Mouse (Mus musculus): ENCODE data around the gene Asna1. TPM values are rescaled to one million over a fixed set of nuclear protein-coding genes. Genes with fewer than 3 reads are reported as not detected.

Gene Asna1
- total and polyA plus RNA-seq, 3 experiments, result 104 to 136 (median 110) TPM

GRCm38 (mm10) chr8:84975434-84975833 is 49.6 kb downstream of the Asna1 start:
- no peak for ATAC-seq (ENCODE audit: extremely low read depth, insufficient number of reproducible peaks, low FRiP score, poor library complexity, severe bottlenecking)
- Histone ChIP-seq H3K36me3 (replicated peaks) (peaks cover 39% of the 10 kb centered on the region), H3K9me3 (replicated peaks) (no peaks in the 10 kb centered on the region), H3K27me3 (ENCODE audit: insufficient read depth, low read length) (no peaks in the 10 kb centered on the region), H3K4me1 (ENCODE audit: insufficient read depth, low read depth, low read length) (peaks cover 84% of the 10 kb centered on the region), H3K4me3 (ENCODE audit: low read depth, low read length) (peak overlapping the region; percentile 87; the same call in 1 of the 2 replicates)
- TF ChIP-seq CTCF (IDR thresholded peaks at IDR 0.05; ENCODE audit: low read depth, low read length) (peak; percentile 93), GATA1 (IDR thresholded peaks at IDR 0.05; ENCODE audit: borderline replicate concordance, low read length) (no peak), GATA2 (IDR thresholded peaks at IDR 0.05; ENCODE audit: borderline replicate concordance, low read depth, low read length) (no peak), TAL1 (conservative IDR thresholded peaks at IDR 0.05; ENCODE audit: low read depth, low read length) (no peak)
- DNase-seq (ENCODE audit: low spot score), result peak; percentile 34

DNA sequence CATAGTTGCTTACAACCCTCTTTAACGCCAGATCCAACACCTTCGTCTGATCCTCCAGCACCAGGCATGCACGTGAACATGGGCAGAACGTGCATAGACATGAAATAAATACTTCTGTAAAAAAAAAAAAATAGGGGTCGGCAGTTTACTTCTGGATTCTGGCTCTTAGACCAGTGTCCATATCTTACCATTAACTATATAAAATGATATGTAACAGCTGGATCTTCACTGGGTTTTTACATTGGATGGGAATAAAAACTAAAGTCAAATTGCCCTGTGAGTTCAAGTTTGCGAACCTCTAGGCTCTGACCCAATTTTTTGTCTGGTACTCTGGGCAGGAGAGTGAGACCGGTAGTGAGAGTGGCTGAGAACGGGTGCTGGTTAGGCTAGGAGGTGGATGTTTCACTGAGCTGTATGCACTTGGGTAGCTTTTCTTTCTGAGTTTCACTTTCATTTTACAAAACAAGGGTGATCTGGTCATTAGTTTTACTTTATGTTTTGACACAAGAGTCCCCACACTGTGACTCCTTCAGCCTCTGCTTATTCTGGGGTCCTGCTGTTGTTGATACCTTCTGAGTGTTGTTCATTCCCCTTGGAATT is 50.4 kb downstream of the Asna1 start:
- Histone ChIP-seq H3K4me3 (ENCODE audit: low read depth, low read length) (peak overlapping the region; percentile 44; the same call in 1 of the 2 replicates), H3K4me1 (ENCODE audit: insufficient read depth, low read depth, low read length) (peaks cover 84% of the 10 kb centered on the region)
- DNase-seq (ENCODE audit: low spot score), result peak; percentile 12

GRCm38 (mm10) chr8:84973803-84974542 is 51.1 kb downstream of the Asna1 start:
- DNase-seq (ENCODE audit: low spot score) (peak; percentile 20), ATAC-seq (ENCODE audit: extremely low read depth, insufficient number of reproducible peaks, low FRiP score, poor library complexity, severe bottlenecking) (no peak)
- peak overlapping the region; percentile 34; the same call in 1 of the 2 replicates for H3K4me3 ChIP-seq (ENCODE audit: low read depth, low read length)
- H3K4me1 ChIP-seq (ENCODE audit: insufficient read depth, low read depth, low read length), result peaks cover 82% of the 10 kb centered on the region
- H3K36me3 ChIP-seq (replicated peaks), result peaks cover 42% of the 10 kb centered on the region
- TF ChIP-seq CTCF (IDR thresholded peaks at IDR 0.05; ENCODE audit: low read depth, low read length) (peak; percentile 77), GATA2 (IDR thresholded peaks at IDR 0.05; ENCODE audit: borderline replicate concordance, low read depth, low read length) (no peak)
- no peaks in the 10 kb centered on the region for H3K27me3 ChIP-seq (ENCODE audit: insufficient read depth, low read length)
- H3K9me3 ChIP-seq (replicated peaks), result no peaks in the 10 kb centered on the region

More for the DNA sequence above, 50.4 kb downstream of the Asna1 start:
- H3K36me3 ChIP-seq (replicated peaks), result peaks cover 42% of the 10 kb centered on the region
- TF ChIP-seq POLR2AphosphoS5 (IDR thresholded peaks at IDR 0.05; ENCODE audit: insufficient replicate concordance, low read depth, low read length) (no peak; the same call in 1 of the 2 replicates), TAL1 (conservative IDR thresholded peaks at IDR 0.05; ENCODE audit: low read depth, low read length) (no peak), GATA1 (IDR thresholded peaks at IDR 0.05; ENCODE audit: borderline replicate concordance, low read length) (no peak), GATA2 (IDR thresholded peaks at IDR 0.05; ENCODE audit: borderline replicate concordance, low read depth, low read length) (no peak), CTCF (IDR thresholded peaks at IDR 0.05; ENCODE audit: low read depth, low read length) (no peak)
- H3K27me3 ChIP-seq (ENCODE audit: insufficient read depth, low read length), result no peaks in the 10 kb centered on the region
- H3K9me3 ChIP-seq (replicated peaks), result no peaks in the 10 kb centered on the region
- ATAC-seq (ENCODE audit: extremely low read depth, insufficient number of reproducible peaks, low FRiP score, poor library complexity, severe bottlenecking), result no peak

- DNase-seq (ENCODE audit: low spot score) (no peak), ATAC-seq (ENCODE audit: extremely low read depth, insufficient number of reproducible peaks, low FRiP score, poor library complexity, severe bottlenecking) (no peak)
- Histone ChIP-seq H3K4me3 (ENCODE audit: low read depth, low read length) (no peak overlapping the region), H3K4me1 (ENCODE audit: insufficient read depth, low read depth, low read length) (peaks cover 82% of the 10 kb centered on the region), H3K36me3 (replicated peaks) (peaks cover 42% of the 10 kb centered on the region), H3K9me3 (replicated peaks) (no peaks in the 10 kb centered on the region), H3K27me3 (ENCODE audit: insufficient read depth, low read length) (no peaks in the 10 kb centered on the region)
- no peak for TF ChIP-seq GATA2 (IDR thresholded peaks at IDR 0.05; ENCODE audit: borderline replicate concordance, low read depth, low read length)
- TF ChIP-seq CTCF (IDR thresholded peaks at IDR 0.05; ENCODE audit: low read depth, low read length), result no peak
- no peak for TF ChIP-seq POLR2AphosphoS5 (IDR thresholded peaks at IDR 0.05; ENCODE audit: insufficient replicate concordance, low read depth, low read length)
- no peak for TF ChIP-seq GATA1 (IDR thresholded peaks at IDR 0.05; ENCODE audit: borderline replicate concordance, low read length)
- no peak for TF ChIP-seq TAL1 (conservative IDR thresholded peaks at IDR 0.05; ENCODE audit: low read depth, low read length)
Measured at GRCm38 (mm10) chr8:84973079-84973478, 52.0 kb downstream of the Asna1 start.

- ATAC-seq (ENCODE audit: extremely low read depth, insufficient number of reproducible peaks, low FRiP score, poor library complexity, severe bottlenecking), result peak; percentile 72
- Histone ChIP-seq H3K36me3 (replicated peaks) (peaks cover 49% of the 10 kb centered on the region), H3K9me3 (replicated peaks) (no peaks in the 10 kb centered on the region), H3K4me1 (ENCODE audit: insufficient read depth, low read depth, low read length) (peaks cover 89% of the 10 kb centered on the region), H3K4me3 (ENCODE audit: low read depth, low read length) (peak overlapping the region; percentile 78), H3K27me3 (ENCODE audit: insufficient read depth, low read length) (no peaks in the 10 kb centered on the region)
- TF ChIP-seq TAL1 (conservative IDR thresholded peaks at IDR 0.05; ENCODE audit: low read depth, low read length), result peak; percentile 86
- TF ChIP-seq POLR2AphosphoS5 (IDR thresholded peaks at IDR 0.05; ENCODE audit: insufficient replicate concordance, low read depth, low read length), result no peak
- peak; percentile 79 for DNase-seq (ENCODE audit: low spot score)
Measured at GRCm38 (mm10) chr8:84970913-84971312, 54.2 kb downstream of the Asna1 start.

GRCm38 (mm10) chr8:84970135-84970790 is 54.8 kb downstream of the Asna1 start:
- DNase-seq (ENCODE audit: low spot score) (no peak), ATAC-seq (ENCODE audit: extremely low read depth, insufficient number of reproducible peaks, low FRiP score, poor library complexity, severe bottlenecking) (no peak)
- Histone ChIP-seq H3K4me3 (ENCODE audit: low read depth, low read length) (peak overlapping the region; percentile 78), H3K9me3 (replicated peaks) (no peaks in the 10 kb centered on the region), H3K27me3 (ENCODE audit: insufficient read depth, low read length) (no peaks in the 10 kb centered on the region), H3K36me3 (replicated peaks) (peaks cover 49% of the 10 kb centered on the region), H3K4me1 (ENCODE audit: insufficient read depth, low read depth, low read length) (peaks cover 87% of the 10 kb centered on the region)
- TF ChIP-seq GATA1 (IDR thresholded peaks at IDR 0.05; ENCODE audit: borderline replicate concordance, low read length) (no peak), GATA2 (IDR thresholded peaks at IDR 0.05; ENCODE audit: borderline replicate concordance, low read depth, low read length) (no peak), POLR2AphosphoS5 (IDR thresholded peaks at IDR 0.05; ENCODE audit: insufficient replicate concordance, low read depth, low read length) (peak; percentile 8; the same call in 1 of the 2 replicates), CTCF (IDR thresholded peaks at IDR 0.05; ENCODE audit: low read depth, low read length) (no peak), TAL1 (conservative IDR thresholded peaks at IDR 0.05; ENCODE audit: low read depth, low read length) (no peak)

Measured in G1E (cell line).